Mouse (Mus musculus): ENCODE measurements at regions not wholly inside any gene's neighbourhood (a gene's known extent, or its start where the extent isn't known, plus 50 kb on each side); places are given as distances from the start of the nearest gene placed in this dataset.

GRCm38 (mm10) chr7:129814149-129814860, 222.6 kb downstream of the Wdr11 start:
- no peak for DNase-seq (ENCODE audit: extremely low spot score)

DNA sequence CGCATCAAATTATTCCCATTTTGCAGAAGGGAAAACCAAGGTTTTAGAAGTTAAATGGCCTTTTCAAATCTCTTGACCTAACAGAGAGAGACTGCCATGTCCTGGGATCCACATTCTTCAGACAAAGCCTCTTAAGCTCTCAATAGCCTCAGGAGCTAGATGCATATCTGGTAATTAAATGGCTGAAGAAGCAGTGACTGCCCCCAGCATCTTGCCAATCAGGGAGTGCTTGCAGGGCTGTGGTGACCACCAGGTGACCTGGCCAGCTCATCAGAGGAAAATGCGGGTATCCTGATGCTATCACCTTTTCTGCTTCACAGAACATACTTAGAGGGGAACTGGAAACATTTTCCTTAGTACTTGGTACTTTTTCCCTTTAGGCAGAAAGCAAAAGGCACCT, 227.2 kb downstream of the Wdr11 start:
- DNase-seq (ENCODE audit: extremely low spot score): no peak

DNA sequence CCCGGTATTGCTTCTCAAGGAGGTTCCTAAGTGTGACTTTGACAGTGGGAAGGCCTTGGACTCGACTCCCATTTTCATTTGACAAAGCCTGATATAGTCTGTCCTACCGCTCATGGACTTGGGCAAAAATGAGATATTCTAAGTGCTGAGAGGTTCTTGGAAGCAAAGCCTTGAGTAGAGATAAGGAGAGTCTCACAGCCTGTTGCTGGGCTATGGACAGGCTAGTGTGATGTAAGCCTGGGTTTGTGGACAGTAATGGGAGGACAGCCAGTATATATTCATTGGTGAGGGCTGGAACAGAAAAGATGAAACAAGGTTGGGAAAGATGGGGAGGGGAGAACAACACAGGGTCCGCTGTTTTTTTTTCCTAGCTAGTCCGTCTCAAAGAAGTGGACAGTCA, 228.0 kb downstream of the Wdr11 start:
- DNase-seq (ENCODE audit: extremely low spot score): no peak

GRCm38 (mm10) chr7:129828970-129829369, 237.3 kb downstream of the Wdr11 start:
- DNase-seq (ENCODE audit: extremely low spot score): no peak

- DNase-seq (ENCODE audit: extremely low spot score): no peak
These were observed 241.2 kb downstream of the Wdr11 start for GRCm38 (mm10) chr7:129832830-129833229.

DNA sequence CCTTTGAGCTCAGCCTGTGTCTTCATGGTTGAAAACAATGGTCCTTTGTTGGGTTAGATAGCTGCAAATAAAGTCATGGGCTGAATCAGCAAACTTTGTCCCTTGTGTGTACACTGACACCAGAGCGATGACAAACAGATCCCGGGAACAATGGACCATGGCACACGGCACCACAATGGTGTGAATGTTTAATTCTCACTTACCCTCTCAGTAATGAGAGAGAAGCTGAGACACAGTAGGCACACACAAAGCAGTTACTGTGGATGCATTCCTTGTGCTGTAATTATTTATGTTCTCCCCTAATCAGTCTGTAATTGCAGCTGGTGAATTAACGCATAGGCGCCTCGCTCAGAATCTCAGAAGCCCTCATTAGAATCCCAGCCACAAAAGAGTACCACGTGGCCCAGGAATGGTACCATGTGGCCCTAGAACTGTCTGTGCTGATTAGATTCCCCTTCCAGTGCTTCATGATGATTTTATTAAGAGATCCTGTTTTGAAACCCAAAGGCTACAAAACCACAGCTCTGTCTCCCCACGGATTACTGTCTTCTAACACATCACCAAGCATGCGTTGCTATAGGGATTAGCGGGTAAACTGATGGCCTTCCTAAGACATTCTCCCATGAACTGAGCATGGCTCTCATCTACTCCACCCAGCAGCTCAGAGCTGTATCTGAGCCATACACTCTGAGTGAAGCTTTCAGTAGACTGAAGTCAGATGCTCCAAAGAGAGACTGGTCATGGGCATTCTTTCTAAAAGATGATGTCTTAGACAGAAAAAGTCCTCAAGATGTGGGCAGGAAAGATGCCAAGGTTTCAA, 250.8 kb downstream of the Wdr11 start:
- DNase-seq (ENCODE audit: extremely low spot score): no peak

DNA sequence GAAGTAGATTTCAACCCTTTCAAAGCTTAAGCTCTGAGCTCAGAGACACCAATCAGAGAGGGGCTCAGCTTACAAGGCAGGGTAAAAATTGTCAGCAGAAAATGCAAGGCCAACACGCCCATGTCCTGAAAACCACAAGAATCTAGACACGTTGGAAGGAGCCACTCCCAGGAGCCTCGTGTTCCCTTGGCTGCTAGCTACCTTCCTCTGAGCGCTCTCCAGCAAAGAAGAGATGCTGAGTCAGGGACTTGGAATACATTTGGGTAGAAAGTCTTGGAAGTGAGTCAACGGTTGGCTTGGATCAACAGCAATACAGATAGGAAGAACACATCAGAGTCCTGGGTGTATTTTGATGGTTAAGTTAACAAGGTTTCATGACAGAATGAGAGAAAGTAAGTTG, 255.5 kb downstream of the Wdr11 start:
- no peak for DNase-seq (ENCODE audit: extremely low spot score)

DNA sequence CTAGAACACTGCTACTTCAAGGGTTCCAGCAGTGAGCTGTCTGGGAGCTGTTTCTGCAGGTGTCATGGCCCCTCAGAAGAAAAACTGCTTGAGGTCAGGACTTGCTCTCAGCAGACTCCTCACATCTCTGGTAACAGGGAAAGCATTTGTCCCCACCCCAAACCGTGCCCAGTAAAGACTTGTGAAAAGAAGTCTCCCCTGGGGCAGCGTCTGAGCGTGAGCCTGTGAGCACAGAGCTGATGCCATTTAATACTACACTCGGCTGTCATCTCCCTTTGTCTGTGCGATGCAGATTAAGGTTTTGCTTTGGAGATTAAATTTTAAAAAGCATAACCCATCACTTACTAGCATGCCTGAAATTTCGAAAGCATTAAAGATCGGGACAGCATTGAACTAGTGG, 261.9 kb downstream of the Wdr11 start:
- no peak for DNase-seq (ENCODE audit: extremely low spot score)

DNA sequence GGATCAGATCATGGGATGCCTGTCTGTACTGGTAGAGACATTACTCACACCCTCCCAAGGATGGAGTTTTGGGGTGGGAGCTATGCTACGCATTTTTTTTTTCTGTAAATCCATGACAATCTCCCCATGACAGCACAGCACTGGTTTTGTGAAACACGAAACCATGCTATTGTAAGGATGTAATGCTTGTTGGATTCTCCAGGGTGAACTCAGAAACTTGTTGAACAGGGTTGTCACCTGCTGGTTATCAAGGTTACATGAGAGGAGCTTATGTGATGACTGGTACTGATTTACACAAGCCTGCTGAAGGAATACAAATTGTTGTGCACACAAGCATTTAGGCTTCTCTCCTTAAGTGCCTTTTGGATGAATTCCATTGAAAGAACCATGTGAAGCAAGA, 263.3 kb downstream of the Wdr11 start:
- DNase-seq (ENCODE audit: extremely low spot score): no peak

GRCm38 (mm10) chr7:129862966-129863365, 271.3 kb downstream of the Wdr11 start:
- DNase-seq (ENCODE audit: extremely low spot score): no peak

- no peak for DNase-seq (ENCODE audit: extremely low spot score)
These were observed 273.9 kb downstream of the Wdr11 start for GRCm38 (mm10) chr7:129865536-129865935.

DNA sequence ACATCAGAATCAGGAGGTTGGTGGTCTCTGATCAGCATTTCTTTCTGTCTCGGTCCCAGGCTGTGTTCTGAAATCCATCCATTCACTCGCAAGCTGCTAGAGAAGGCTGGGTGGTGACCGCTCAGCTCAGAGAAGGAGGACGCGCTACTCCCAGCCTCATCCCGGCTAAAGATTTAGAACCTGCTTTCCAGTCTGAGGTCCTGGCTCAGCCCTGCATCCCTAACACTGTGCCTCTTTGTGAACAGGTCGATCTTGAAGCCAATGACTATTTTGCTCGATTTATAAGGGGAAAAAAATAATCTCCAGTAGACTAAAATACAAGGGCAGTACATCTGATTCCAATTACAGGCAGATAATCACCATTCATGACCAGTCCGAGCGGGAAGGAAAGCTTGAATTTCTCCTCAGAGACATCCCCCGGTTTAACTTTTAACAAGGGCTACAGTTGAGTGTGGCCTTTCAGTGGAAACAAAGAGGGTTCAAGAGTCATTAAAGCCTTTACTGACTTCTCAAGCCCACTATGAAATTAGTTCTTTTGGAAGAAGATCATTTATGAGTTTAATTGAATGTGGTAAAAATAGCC, 280.6 kb downstream of the Wdr11 start:
- DNase-seq (ENCODE audit: extremely low spot score): no peak

GRCm38 (mm10) chr7:129876202-129876851, 284.7 kb downstream of the Wdr11 start:
- no peak for DNase-seq (ENCODE audit: extremely low spot score)

DNA sequence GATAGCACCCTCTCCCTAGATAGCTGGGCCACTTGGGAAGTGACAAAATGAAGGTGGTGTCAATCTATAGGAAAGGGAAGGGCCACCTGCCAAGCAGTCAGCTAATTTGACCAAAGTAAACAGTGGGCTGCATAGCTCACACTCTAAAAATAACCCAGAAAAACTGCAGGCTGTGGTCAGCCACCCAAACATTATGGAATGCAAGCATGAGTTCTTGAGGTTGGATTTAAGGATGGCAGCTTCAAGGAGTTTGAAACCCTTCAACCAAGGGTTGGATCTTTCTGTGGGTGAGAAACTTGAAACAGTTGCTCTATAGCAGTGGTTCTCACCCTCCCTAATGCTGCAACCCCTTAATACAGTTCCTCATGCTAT, 285.2 kb downstream of the Wdr11 start:
- DNase-seq (ENCODE audit: extremely low spot score): no peak

DNA sequence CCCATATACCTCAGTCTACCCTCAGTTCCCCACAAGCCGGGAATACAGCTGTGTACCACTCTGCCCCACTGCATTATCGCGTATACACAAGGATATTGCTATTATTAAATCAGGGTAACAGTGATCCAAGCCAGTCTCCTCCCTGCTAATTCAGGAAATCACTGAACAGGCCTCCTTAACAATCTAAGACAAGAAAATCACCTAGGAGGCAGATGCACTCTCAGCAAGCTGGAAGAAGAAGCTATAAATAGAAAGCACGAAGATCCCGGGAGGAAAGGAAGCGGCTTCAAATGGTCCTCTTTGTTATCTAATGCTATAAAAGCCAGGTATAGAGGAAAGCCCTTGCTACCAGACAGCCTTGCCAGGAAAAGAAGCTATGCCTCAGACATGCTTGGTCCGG, 304.6 kb downstream of the Wdr11 start:
- DNase-seq (ENCODE audit: extremely low spot score): no peak

- DNase-seq (ENCODE audit: extremely low spot score): no peak
These were observed 305.8 kb downstream of the Wdr11 start for GRCm38 (mm10) chr7:129897511-129897910.

- no peak for DNase-seq (ENCODE audit: extremely low spot score)
These were observed 310.6 kb downstream of the Wdr11 start for GRCm38 (mm10) chr7:129902256-129902655.

DNA sequence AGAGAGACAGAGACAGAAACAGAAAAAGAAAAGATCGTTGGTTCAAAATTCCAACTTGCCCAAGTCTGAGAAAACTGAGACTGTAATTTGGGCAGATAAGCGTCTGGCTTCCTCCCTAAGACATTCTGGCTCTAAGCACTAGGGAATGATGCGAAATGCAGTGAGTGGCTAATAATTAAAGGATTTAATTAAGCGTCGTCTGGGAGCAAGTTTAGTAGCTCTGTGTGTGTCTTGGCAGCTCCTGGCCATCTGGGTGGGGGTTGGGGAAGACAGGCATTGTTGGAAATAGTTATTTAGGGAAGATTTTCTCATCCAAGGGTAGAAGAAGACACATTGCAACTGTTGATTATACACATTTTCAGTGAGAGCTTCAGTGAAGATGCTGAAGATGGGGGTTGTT, 311.5 kb downstream of the Wdr11 start:
- DNase-seq (ENCODE audit: extremely low spot score): no peak

- no peak for DNase-seq (ENCODE audit: extremely low spot score)
These were observed 314.5 kb downstream of the Wdr11 start for GRCm38 (mm10) chr7:129906131-129906530.

GRCm38 (mm10) chr7:129908826-129909225, 317.2 kb downstream of the Wdr11 start:
- DNase-seq (ENCODE audit: extremely low spot score): no peak

- no peak for DNase-seq (ENCODE audit: extremely low spot score)
These were observed 318.1 kb downstream of the Wdr11 start for GRCm38 (mm10) chr7:129909730-129910129.

- DNase-seq (ENCODE audit: extremely low spot score): no peak
These were observed 319.2 kb downstream of the Wdr11 start for GRCm38 (mm10) chr7:129910826-129911225.
